Mouse (Mus musculus) heart, embryonic 14.5 days (tissue): ENCODE results near the gene Fam161b. TPM values are rescaled to one million over a fixed set of nuclear protein-coding genes. Genes with fewer than 3 reads are reported as not detected.
"Not testable (repeated sequence)": the region's sequence is repeated elsewhere in the genome, so short reads cannot be mapped to it uniquely, and the experiment has no call there.

Source experiments
- ATAC-seq: fragments of 200-750 bp; cut with Nextera tagmentation; 2 replicates; pipeline ENCODE4 v1.8.0; 2017; ENCODE audit warnings: low read depth, moderate TSS enrichment; ENCODE audit not compliant: insufficient number of reproducible peaks, insufficient read depth, low FRiP score
- H3K27ac ChIP-seq, 2 experiments: fragments of 200-500 bp in 1 of 2; fragments of 300-500 bp in 1 of 2; sonication (generic) in 1 of 2; replicated peaks in 1 of 2; 2 replicates each; pipeline ENCODE4 v1.5.1; 2012 to 2014; ENCODE audit warnings: low read depth in 2 of 2, low read length in 2 of 2, control low read depth in 1 of 2, mild to moderate bottlenecking in 1 of 2, mixed read lengths in 1 of 2; ENCODE audit not compliant: control insufficient read depth in 1 of 2, insufficient read depth in 1 of 2
- H3K27me3 ChIP-seq: fragments of 300-500 bp; sonication (generic); 2 replicates; pipeline ENCODE4 v1.6.1; 2014; ENCODE audit warnings: mild to moderate bottlenecking, low read length, control low read depth; ENCODE audit not compliant: control insufficient read depth, insufficient read depth
- H3K36me3 ChIP-seq: fragments of 300-500 bp; sonication (generic); 2 replicates; pipeline ENCODE4 v1.6.1; 2014; ENCODE audit warnings: mild to moderate bottlenecking, control low read depth, low read length, mixed read lengths; ENCODE audit not compliant: control insufficient read depth, insufficient read depth
- H3K4me1 ChIP-seq, 2 experiments: fragments of 200-500 bp in 1 of 2; fragments of 300-500 bp in 1 of 2; sonication (generic) in 1 of 2; 2 replicates each; pipeline ENCODE4 v1.6.1; 2012 to 2014; ENCODE audit warnings: low read length in 2 of 2, control low read depth in 1 of 2, mixed read lengths in 1 of 2; ENCODE audit not compliant: control insufficient read depth in 2 of 2, insufficient read depth in 2 of 2
- H3K4me2 ChIP-seq: fragments of 300-500 bp; sonication (generic); 2 replicates; pipeline ENCODE4 v1.6.1; 2014; ENCODE audit warnings: mild to moderate bottlenecking, low read length
- H3K4me3 ChIP-seq, 2 experiments: fragments of 200-500 bp in 1 of 2; fragments of 300-500 bp in 1 of 2; sonication (generic) in 1 of 2; 2 replicates each; pipeline ENCODE4 v1.5.1; 2012 to 2014; ENCODE audit warnings: low read length in 2 of 2, mild to moderate bottlenecking in 2 of 2, control low read depth in 1 of 2, low read depth in 1 of 2, moderate library complexity in 1 of 2; ENCODE audit not compliant: control insufficient read depth in 1 of 2, insufficient read depth in 1 of 2
- H3K9ac ChIP-seq: fragments of 300-500 bp; sonication (generic); 2 replicates; pipeline ENCODE4 v1.6.1; 2014; ENCODE audit warnings: mild to moderate bottlenecking, low read length
- H3K9me3 ChIP-seq: fragments of 300-500 bp; sonication (generic); 2 replicates; pipeline ENCODE4 v1.6.1; 2016; ENCODE audit warnings: low read length, control low read depth; ENCODE audit not compliant: control insufficient read depth
- whole genome bisulfite sequencing: fragments of 180-500 bp; shearing (Covaris S2); extraction: QIAGEN DNeasy Blood & Tissue Kit; methylation state at CpG from one replicate; pipeline ENCODE4 v1.1.7; 2014; 5-methylcytosine and 5-hydroxymethylcytosine counted together
- polyA plus RNA-seq: library from polyadenylated mRNA; unstranded; fragments of >200 nt; fragmentation: Nextera tagmentation; extraction: Ambion mirVana; gene quantifications from 2 replicates; pipeline ENCODE4 v1.2.1, GENCODE M21; 2014

Gene Fam161b
- polyA plus RNA-seq, 1 experiment from 2014 or later = 5.3 TPM

GRCm38 (mm10) chr12:84373831-84374481, 12.3 kb upstream of the Fam161b start:
- no peak overlapping the region for H3K4me2 ChIP-seq
- peak overlapping the region; percentile 34 to 78 for H3K27ac ChIP-seq

GRCm38 (mm10) chr12:84371647-84372046, 10.0 kb upstream of the Fam161b start:
- WGBS = 84% methylated on average over 5 of the region's 5 CpGs
- Histone ChIP-seq H3K4me2 (no peak overlapping the region), H3K27ac (no peak overlapping the region), H3K4me1 (peaks cover 5 to 8% of the 10 kb centered on the region in 2 experiments; a peak in 2 of 4 replicates), H3K36me3 (peaks cover 96% of the 10 kb centered on the region), H3K27me3 (no peaks in the 10 kb centered on the region), H3K9me3 (no peaks in the 10 kb centered on the region), H3K4me3 (no peak overlapping the region), H3K9ac (no peak overlapping the region)
- ATAC-seq = no peak

More at GRCm38 (mm10) chr12:84373831-84374481, 12.3 kb upstream of the Fam161b start:
- H3K36me3 ChIP-seq = peaks cover 97% of the 10 kb centered on the region
- H3K9me3 ChIP-seq = no peaks in the 10 kb centered on the region
- ATAC-seq = no peak
- peaks cover 5 to 8% of the 10 kb centered on the region in 2 experiments; a peak in 2 of 4 replicates for H3K4me1 ChIP-seq
- WGBS = 32% methylated on average over 6 of the region's 6 CpGs
- no peak overlapping the region for H3K4me3 ChIP-seq
- no peak overlapping the region for H3K9ac ChIP-seq
- H3K27me3 ChIP-seq = no peaks in the 10 kb centered on the region

GRCm38 (mm10) chr12:84366971-84367370, 5.3 kb upstream of the Fam161b start:
- 58% methylated on average over 9 of the region's 9 CpGs for WGBS
- no peak overlapping the region for H3K4me3 ChIP-seq
- no peaks in the 10 kb centered on the region for H3K27me3 ChIP-seq
- peaks cover 8 to 22% of the 10 kb centered on the region in 2 experiments for H3K4me1 ChIP-seq
- H3K4me2 ChIP-seq = no peak overlapping the region
- H3K9ac ChIP-seq = no peak overlapping the region
- no peak overlapping the region for H3K27ac ChIP-seq
- peaks cover 53% of the 10 kb centered on the region for H3K36me3 ChIP-seq
- no peaks in the 10 kb centered on the region for H3K9me3 ChIP-seq
- no peak for ATAC-seq

GRCm38 (mm10) chr12:84365137-84365536, 3.5 kb upstream of the Fam161b start:
- 90% methylated on average over 6 of the region's 6 CpGs for WGBS
- Histone ChIP-seq H3K27ac (no peak overlapping the region), H3K9ac (no peak overlapping the region), H3K4me2 (no peak overlapping the region), H3K4me1 (peaks cover 8 to 28% of the 10 kb centered on the region in 2 experiments), H3K36me3 (peaks cover 34% of the 10 kb centered on the region), H3K27me3 (no peaks in the 10 kb centered on the region), H3K9me3 (no peaks in the 10 kb centered on the region), H3K4me3 (no peak overlapping the region)
- no peak for ATAC-seq

GRCm38 (mm10) chr12:84364291-84364690, 2.7 kb upstream of the Fam161b start:
- Histone ChIP-seq H3K36me3 (peaks cover 26% of the 10 kb centered on the region), H3K9ac (no peak overlapping the region), H3K4me3 (no peak overlapping the region), H3K4me1 (peaks cover 8 to 32% of the 10 kb centered on the region in 2 experiments), H3K9me3 (no peaks in the 10 kb centered on the region), H3K27ac (no peak overlapping the region), H3K27me3 (no peaks in the 10 kb centered on the region), H3K4me2 (0 out of 2 replicates have a peak overlapping the region, but pooled peaks have one; percentile 1)
- WGBS = 69% methylated on average over 9 of the region's 9 CpGs
- no peak for ATAC-seq

GRCm38 (mm10) chr12:84362872-84363271, 1.2 kb upstream of the Fam161b start:
- peak overlapping the region in 1 of 2 experiments; percentile 91; a peak in 2 of 4 replicates for H3K4me3 ChIP-seq
- H3K27ac ChIP-seq = no peak overlapping the region
- no peak for ATAC-seq
- H3K27me3 ChIP-seq = no peaks in the 10 kb centered on the region
- no peaks in the 10 kb centered on the region for H3K9me3 ChIP-seq
- peaks cover 12% of the 10 kb centered on the region for H3K36me3 ChIP-seq
- H3K9ac ChIP-seq = peak overlapping the region; percentile 93
- peak overlapping the region; percentile 93 for H3K4me2 ChIP-seq
- WGBS = 40% methylated on average over 2 of the region's 2 CpGs
- H3K4me1 ChIP-seq = peaks cover 8 to 32% of the 10 kb centered on the region in 2 experiments

GRCm38 (mm10) chr12:84358699-84359098, 2.9 kb downstream of the Fam161b start:
- ATAC-seq, H3K27ac ChIP-seq, H3K4me3 ChIP-seq, H3K27me3 ChIP-seq, H3K9ac ChIP-seq, H3K4me2 ChIP-seq, H3K9me3 ChIP-seq: not testable (repeated sequence)
- peaks cover 0 to 22% of the 10 kb centered on the region in 2 experiments; a peak in 2 of 4 replicates for H3K4me1 ChIP-seq
- peaks cover 38% of the 10 kb centered on the region for H3K36me3 ChIP-seq
- WGBS = 68% methylated on average over 2 of the region's 2 CpGs
